Mouse (Mus musculus) lung, adult 2 months (tissue): ENCODE data around the gene Alk.

Source experiments
- CTCF ChIP-seq: fragments of 200-500 bp; IDR thresholded peaks from 2 replicates; pipeline ENCODE4 v1.5.1; 2011; ENCODE audit warnings: mild to moderate bottlenecking, low read length, control low read depth; ENCODE audit not compliant: insufficient read depth
- POLR2A ChIP-seq: fragments of 200-500 bp; IDR thresholded peaks from 2 replicates; pipeline ENCODE4 v1.6.1; 2011; ENCODE audit warnings: low read depth, mild to moderate bottlenecking, control low read depth, low read length, borderline replicate concordance; ENCODE audit errors: extremely low read depth

DNA sequence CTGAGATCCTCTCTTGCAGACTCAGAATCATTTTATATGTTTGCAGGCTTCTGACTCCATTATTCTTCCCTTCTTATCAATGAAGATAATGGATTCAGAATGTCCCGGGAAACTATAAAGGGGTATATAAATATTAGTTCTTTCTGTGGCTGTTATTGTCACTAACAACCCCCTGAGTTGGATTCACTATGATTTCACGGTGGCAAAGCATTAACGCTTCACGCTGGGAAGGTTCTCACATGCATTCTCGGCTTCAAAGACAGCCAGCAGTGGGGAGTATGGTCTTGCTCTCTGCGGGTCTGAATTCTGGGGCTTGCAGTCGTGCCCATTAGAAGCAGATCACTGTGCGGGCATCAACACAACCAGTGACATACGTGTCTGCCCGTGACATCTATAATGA is 34.9 kb downstream of the Alk start:
- TF ChIP-seq POLR2A (no peak), CTCF (no peak)
